Mouse (Mus musculus): ENCODE data around the gene Zfp607a. TPM values are rescaled to one million over a fixed set of nuclear protein-coding genes. Genes with fewer than 3 reads are reported as not detected.
"Not testable (repeated sequence)": the region's sequence is repeated elsewhere in the genome, so short reads cannot be mapped to it uniquely, and the experiment has no call there.

Zfp607a gene
- total and polyA plus RNA-seq, 2 experiments from 2014 or later = 2.4 to 4.5 TPM

DNA sequence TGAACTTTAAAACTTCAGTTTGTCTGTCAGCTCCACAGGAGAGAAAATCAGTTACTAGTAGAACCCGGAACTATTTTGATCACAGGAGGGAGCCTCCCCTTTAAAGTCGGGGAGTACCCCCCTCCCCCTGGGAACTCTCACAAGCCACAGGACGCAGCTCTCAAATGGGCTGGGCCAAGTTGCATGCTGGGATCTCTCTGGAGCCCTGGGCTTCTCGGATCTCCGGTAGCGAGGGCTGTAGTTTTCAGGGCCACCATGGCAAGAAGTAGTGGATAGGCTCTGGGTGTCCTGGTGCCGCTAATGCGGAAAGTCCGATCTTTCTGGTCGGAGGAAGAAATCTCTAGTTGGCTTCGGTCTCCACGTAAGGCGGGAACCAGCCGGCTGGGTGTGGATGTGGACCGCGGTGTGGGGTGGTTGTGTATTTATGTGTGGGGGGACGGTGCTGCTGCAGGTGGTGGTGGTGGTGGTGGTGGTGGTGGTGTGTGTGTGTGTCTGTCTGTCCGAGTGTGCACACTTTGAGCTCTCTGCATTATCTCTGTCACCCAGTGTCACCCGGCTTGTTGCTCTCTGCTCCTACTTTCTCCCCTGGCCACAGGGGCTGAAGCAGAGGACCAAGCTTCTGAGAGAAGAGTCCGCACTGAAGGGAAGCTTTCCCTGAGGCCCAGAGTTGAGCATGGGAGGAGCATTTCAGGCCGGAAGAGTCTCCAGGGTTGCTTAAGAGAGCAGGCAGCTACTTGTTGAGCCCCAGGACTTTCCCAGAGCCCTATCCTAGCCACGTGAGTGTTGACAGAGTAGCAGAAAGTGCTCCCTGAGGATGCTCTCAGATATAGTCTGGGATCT lies 3.3 kb downstream of the Zfp607a start:
- TF ChIP-seq EP300 (IDR thresholded peaks at IDR 0.05; ENCODE audit: low read depth) (no peak), CTCF (IDR thresholded peaks at IDR 0.05; ENCODE audit: low read depth) (no peak)
- DNase-seq (ENCODE audit: low spot score) = peak; percentile 85
- ATAC-seq (ENCODE audit: insufficient read depth, low read depth) = peak; percentile 92
- Histone ChIP-seq H3K4me3 (ENCODE audit: low read depth, low read length) (peak overlapping the region; percentile 69), H3K4me1 (ENCODE audit: control insufficient read depth, insufficient read depth) (peaks cover 6% of the 10 kb centered on the region), H3K4me2 (ENCODE audit: low read depth, low read length) (peak overlapping the region; percentile 66), H3K36me3 (replicated peaks; ENCODE audit: control insufficient read depth, insufficient read depth, low read length) (peaks cover 20% of the 10 kb centered on the region), H3K27me3 (ENCODE audit: control insufficient read depth, insufficient read depth, low read length) (no peaks in the 10 kb centered on the region), H3K9me3 (replicated peaks; ENCODE audit: control insufficient read depth, low read length) (no peaks in the 10 kb centered on the region), H3K27ac (ENCODE audit: low read depth) (peak overlapping the region; percentile 87), H3K9ac (replicated peaks; ENCODE audit: low read depth, low read length) (peak overlapping the region; percentile 73)
- under 1% methylated on average over 22 of the region's 22 CpGs for WGBS

DNA sequence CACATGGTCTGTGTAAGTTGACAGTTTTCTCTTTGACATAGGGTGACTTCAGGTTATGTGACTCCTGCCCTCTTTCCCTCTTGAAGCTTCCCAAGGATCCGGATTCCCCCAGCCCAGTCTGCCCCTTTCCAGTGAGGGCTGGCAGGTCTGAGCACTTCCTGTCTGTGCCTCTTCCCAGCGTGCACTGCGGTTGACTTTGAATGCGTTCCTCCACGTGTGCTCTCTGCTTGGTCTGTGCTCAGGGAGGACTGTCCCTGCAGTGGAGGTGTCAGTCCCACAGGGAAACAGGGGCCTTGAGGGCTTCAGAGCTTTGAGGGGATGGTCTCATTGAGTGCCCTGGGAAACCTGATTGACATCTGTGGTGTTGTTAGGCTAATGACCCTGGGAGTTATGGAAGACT lies 5.3 kb downstream of the Zfp607a start:
- 67% methylated on average over 5 of the region's 5 CpGs for WGBS
- not testable (repeated sequence) for H3K27ac ChIP-seq (ENCODE audit: low read depth); ATAC-seq (ENCODE audit: insufficient read depth, low read depth); DNase-seq (ENCODE audit: low spot score); H3K4me2 ChIP-seq (ENCODE audit: low read depth, low read length); H3K4me1 ChIP-seq (ENCODE audit: control insufficient read depth, insufficient read depth); H3K9ac ChIP-seq (replicated peaks; ENCODE audit: low read depth, low read length); H3K4me3 ChIP-seq (ENCODE audit: low read depth, low read length); H3K27me3 ChIP-seq (ENCODE audit: control insufficient read depth, insufficient read depth, low read length); H3K9me3 ChIP-seq (replicated peaks; ENCODE audit: control insufficient read depth, low read length)
- peaks cover 32% of the 10 kb centered on the region for H3K36me3 ChIP-seq (replicated peaks; ENCODE audit: control insufficient read depth, insufficient read depth, low read length)

DNA sequence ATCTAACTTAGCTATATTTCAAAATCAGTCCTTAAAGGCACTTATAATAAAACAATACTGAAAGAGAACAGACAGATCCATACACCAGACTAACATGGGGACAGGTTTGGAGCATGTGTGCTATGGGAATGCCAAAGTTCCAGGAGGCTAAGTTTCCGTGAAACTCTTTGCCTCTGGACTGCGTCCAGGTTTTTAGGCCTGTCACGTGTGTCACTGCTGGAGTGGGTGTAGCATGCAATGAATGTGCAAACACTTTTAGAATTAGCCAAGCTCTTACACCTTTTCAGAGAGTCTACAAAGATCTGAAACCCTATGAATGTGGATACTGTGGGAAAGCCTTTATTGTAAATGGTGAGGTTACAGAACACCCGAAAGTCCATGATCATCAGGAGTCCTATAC lies 24.4 kb downstream of the Zfp607a start:
- Histone ChIP-seq H3K27ac (ENCODE audit: low read depth) (peak overlapping the region; percentile 27), H3K27me3 (ENCODE audit: control insufficient read depth, insufficient read depth, low read length) (no peaks in the 10 kb centered on the region), H3K9ac (replicated peaks; ENCODE audit: low read depth, low read length) (no peak overlapping the region), H3K4me3 (ENCODE audit: low read depth, low read length) (no peak overlapping the region), H3K4me1 (ENCODE audit: control insufficient read depth, insufficient read depth) (no peaks in the 10 kb centered on the region), H3K36me3 (replicated peaks; ENCODE audit: control insufficient read depth, insufficient read depth, low read length) (peaks cover 41% of the 10 kb centered on the region), H3K9me3 (replicated peaks; ENCODE audit: control insufficient read depth, low read length) (no peaks in the 10 kb centered on the region), H3K4me2 (ENCODE audit: low read depth, low read length) (no peak overlapping the region)
- ATAC-seq (ENCODE audit: insufficient read depth, low read depth) (peak; percentile 49; the same call in 1 of the 2 replicates), DNase-seq (ENCODE audit: low spot score) (peak; percentile 46)
- 59% methylated on average over 4 of the region's 4 CpGs for WGBS
- TF ChIP-seq CTCF (IDR thresholded peaks at IDR 0.05; ENCODE audit: low read depth) (no peak), EP300 (IDR thresholded peaks at IDR 0.05; ENCODE audit: low read depth) (no peak)

DNA sequence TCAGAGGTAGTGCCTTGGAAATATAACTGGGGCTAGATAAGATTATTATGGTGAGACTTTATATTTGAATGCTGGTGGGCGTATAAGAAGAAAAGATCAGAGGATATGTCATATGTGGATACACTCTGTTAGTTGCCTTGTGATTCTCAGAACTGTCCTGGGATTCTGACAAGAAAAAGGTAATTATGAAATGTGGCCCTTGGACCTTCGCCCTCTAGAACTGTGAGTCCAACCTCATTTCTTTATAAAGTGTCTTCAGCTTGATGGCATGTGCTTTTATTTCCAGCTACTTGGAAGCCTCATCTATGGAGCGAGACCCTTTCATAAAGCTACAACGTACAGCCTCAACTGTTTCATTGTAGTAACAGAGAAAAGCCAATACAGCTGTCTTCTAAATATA lies 43.3 kb downstream of the Zfp607a start:
- H3K36me3 ChIP-seq (replicated peaks; ENCODE audit: control insufficient read depth, insufficient read depth, low read length) = no peaks in the 10 kb centered on the region
- no peak overlapping the region for H3K27ac ChIP-seq (ENCODE audit: low read depth)
- no peaks in the 10 kb centered on the region for H3K27me3 ChIP-seq (ENCODE audit: control insufficient read depth, insufficient read depth, low read length)
- H3K4me3 ChIP-seq (ENCODE audit: low read depth, low read length) = no peak overlapping the region
- H3K9ac ChIP-seq (replicated peaks; ENCODE audit: low read depth, low read length) = no peak overlapping the region
- 0 out of 2 replicates have a peak, but pooled peaks cover 5% of the 10 kb centered on the region for H3K9me3 ChIP-seq (replicated peaks; ENCODE audit: control insufficient read depth, low read length)
- DNase-seq (ENCODE audit: low spot score) = no peak
- 88% methylated on average over 4 of the region's 4 CpGs for WGBS
- no peaks in the 10 kb centered on the region for H3K4me1 ChIP-seq (ENCODE audit: control insufficient read depth, insufficient read depth)
- H3K4me2 ChIP-seq (ENCODE audit: low read depth, low read length) = no peak overlapping the region
- ATAC-seq (ENCODE audit: insufficient read depth, low read depth) = no peak
- no peak for TF ChIP-seq CTCF (IDR thresholded peaks at IDR 0.05; ENCODE audit: low read depth)
- TF ChIP-seq EP300 (IDR thresholded peaks at IDR 0.05; ENCODE audit: low read depth) = no peak

DNA sequence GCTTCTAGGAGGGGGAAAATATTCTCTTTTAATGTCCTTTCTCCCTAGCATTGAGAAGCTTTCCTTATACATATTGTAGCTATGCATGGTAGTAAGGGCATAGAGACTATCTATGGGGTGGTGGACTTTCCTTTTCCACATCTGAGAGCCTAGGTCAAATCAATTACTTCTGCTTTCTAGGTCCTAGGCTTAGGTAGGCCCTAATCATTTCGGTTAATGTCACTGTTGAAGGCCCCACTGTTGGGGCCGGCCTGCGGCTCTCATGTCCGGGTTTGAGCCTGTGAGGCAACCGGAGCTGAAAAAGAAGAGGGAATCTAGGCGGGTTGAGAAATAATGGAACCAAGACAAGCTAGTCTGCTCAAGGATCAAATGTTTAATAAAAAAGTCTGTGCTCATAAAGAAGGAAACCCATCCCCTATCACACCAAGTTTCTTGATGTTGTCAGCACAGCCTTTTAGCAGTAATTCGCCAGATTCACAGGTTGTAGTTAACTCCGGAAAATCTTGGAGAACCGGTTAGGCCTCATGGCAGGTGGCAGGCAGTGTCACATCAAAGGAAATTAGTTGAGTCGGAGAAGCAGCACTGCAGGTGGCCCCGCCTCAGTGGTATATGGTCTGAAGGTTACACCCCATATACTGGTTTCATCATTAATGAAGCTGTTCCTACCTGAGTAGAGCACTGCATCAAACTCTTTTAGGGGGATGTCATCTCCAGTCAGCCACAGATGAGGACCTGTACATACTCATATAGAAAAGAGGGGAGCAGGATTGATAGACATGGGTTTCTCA lies 47.9 kb downstream of the Zfp607a start:
- Histone ChIP-seq H3K9ac (replicated peaks; ENCODE audit: low read depth, low read length) (no peak overlapping the region), H3K4me2 (ENCODE audit: low read depth, low read length) (no peak overlapping the region), H3K9me3 (replicated peaks; ENCODE audit: control insufficient read depth, low read length) (0 out of 2 replicates have a peak, but pooled peaks cover 5% of the 10 kb centered on the region), H3K36me3 (replicated peaks; ENCODE audit: control insufficient read depth, insufficient read depth, low read length) (peaks cover 8% of the 10 kb centered on the region), H3K27me3 (ENCODE audit: control insufficient read depth, insufficient read depth, low read length) (no peaks in the 10 kb centered on the region), H3K4me3 (ENCODE audit: low read depth, low read length) (no peak overlapping the region), H3K27ac (ENCODE audit: low read depth) (no peak overlapping the region), H3K4me1 (ENCODE audit: control insufficient read depth, insufficient read depth) (no peaks in the 10 kb centered on the region)
- DNase-seq (ENCODE audit: low spot score) (no peak), ATAC-seq (ENCODE audit: insufficient read depth, low read depth) (no peak)
- no peak for TF ChIP-seq CTCF (IDR thresholded peaks at IDR 0.05; ENCODE audit: low read depth)
- TF ChIP-seq EP300 (IDR thresholded peaks at IDR 0.05; ENCODE audit: low read depth) = no peak
- 72% methylated on average over 11 of the region's 11 CpGs for WGBS

DNA sequence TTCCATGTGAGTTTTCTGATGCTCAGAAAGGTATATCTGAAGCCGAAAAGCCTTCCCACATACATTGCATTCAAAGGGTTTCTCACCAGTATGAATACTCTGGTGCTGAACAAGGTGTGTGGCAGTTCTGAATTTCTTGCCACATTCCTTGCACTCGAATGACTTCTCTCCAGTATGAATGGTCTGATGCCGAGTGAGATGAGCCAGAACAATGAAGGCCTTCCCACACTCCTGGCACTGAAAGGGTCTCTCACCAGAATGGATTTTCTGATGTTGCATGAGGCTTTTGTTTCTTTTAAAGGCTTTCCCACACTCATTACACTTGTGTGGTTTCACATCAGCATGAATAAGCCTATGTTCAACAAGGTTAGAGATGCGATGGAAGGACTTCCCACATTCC lies 53.6 kb downstream of the Zfp607a start:
- not testable (repeated sequence) for H3K4me3 ChIP-seq (ENCODE audit: low read depth, low read length); DNase-seq (ENCODE audit: low spot score); H3K9me3 ChIP-seq (replicated peaks; ENCODE audit: control insufficient read depth, low read length); H3K27ac ChIP-seq (ENCODE audit: low read depth); H3K4me2 ChIP-seq (ENCODE audit: low read depth, low read length); ATAC-seq (ENCODE audit: insufficient read depth, low read depth); H3K27me3 ChIP-seq (ENCODE audit: control insufficient read depth, insufficient read depth, low read length); H3K4me1 ChIP-seq (ENCODE audit: control insufficient read depth, insufficient read depth); H3K9ac ChIP-seq (replicated peaks; ENCODE audit: low read depth, low read length)
- WGBS = 90% methylated on average over 3 of the region's 4 CpGs
- peaks cover 21% of the 10 kb centered on the region for H3K36me3 ChIP-seq (replicated peaks; ENCODE audit: control insufficient read depth, insufficient read depth, low read length)

DNA sequence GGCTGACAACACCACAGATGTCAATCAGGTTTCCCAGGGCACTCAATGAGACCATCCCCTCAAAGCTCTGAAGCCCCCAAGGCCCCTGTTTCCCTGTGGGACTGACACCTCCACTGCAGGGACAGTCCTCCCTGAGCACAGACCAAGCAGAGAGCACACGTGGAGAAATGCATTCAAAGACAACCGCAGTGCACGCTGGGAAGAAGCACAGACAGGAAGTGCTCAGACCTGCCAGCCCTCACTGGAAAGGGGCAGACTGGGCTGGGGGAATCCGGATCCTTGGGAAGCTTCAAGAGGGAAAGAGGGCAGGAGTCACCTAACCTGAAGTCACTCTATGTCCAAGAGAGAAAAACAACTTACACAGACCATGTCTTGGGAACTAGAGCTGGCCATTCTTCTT lies 69.7 kb downstream of the Zfp607a start:
- not testable (repeated sequence) for H3K4me2 ChIP-seq (ENCODE audit: low read depth, low read length); H3K9me3 ChIP-seq (replicated peaks; ENCODE audit: control insufficient read depth, low read length); H3K9ac ChIP-seq (replicated peaks; ENCODE audit: low read depth, low read length); H3K27ac ChIP-seq (ENCODE audit: low read depth); ATAC-seq (ENCODE audit: insufficient read depth, low read depth); H3K36me3 ChIP-seq (replicated peaks; ENCODE audit: control insufficient read depth, insufficient read depth, low read length); H3K27me3 ChIP-seq (ENCODE audit: control insufficient read depth, insufficient read depth, low read length); H3K4me3 ChIP-seq (ENCODE audit: low read depth, low read length); DNase-seq (ENCODE audit: low spot score)
- H3K4me1 ChIP-seq (ENCODE audit: control insufficient read depth, insufficient read depth) = peaks cover 10% of the 10 kb centered on the region
- WGBS = 33% methylated on average over 4 of the region's 4 CpGs
